Mouse (Mus musculus) C2C12 (cell line): ENCODE results near the gene Mmel1. TPM values are rescaled to one million over a fixed set of nuclear protein-coding genes. Genes with fewer than 3 reads are reported as not detected.

Source experiments
- H3K27me3 ChIP-seq: one replicate; pipeline ENCODE4 v1.6.1; 2011; ENCODE audit not compliant: control insufficient read depth, insufficient read depth, insufficient read length
- H3K36me3 ChIP-seq: one replicate; pipeline ENCODE4 v1.6.1; 2011; ENCODE audit not compliant: control insufficient read depth, insufficient read depth
- H3K4me3 ChIP-seq: one replicate; pipeline ENCODE4 v1.5.1; 2011; ENCODE audit warnings: mild to moderate bottlenecking, control low read depth; ENCODE audit not compliant: poor library complexity, insufficient read depth, severe bottlenecking
- H3K79me2 ChIP-seq: one replicate; pipeline ENCODE4 v1.6.1; 2011; ENCODE audit not compliant: control insufficient read depth, insufficient read depth
- H3K79me3 ChIP-seq: one replicate; pipeline ENCODE4 v1.6.1; 2011; ENCODE audit warnings: low read depth, control low read depth
- H3ac ChIP-seq: one replicate; pipeline ENCODE3; 2011; ENCODE audit warnings: low read depth; ENCODE audit not compliant: control insufficient read depth, insufficient read length
- CTCF ChIP-seq: IDR thresholded peaks from one replicate; pipeline ENCODE4 v1.5.1; 2011; ENCODE audit not compliant: control insufficient read depth, insufficient read depth, insufficient read length
- MYOG ChIP-seq: IDR thresholded peaks from one replicate; pipeline ENCODE4 v1.6.1; 2011; ENCODE audit not compliant: control insufficient read depth, insufficient read length; ENCODE audit errors: extremely low read depth
- polyA plus RNA-seq: library from polyadenylated mRNA; unstranded; fragments of >200 nt; fragmentation: generic; extraction: Trizol; gene quantifications from one replicate; pipeline ENCODE4 v1.2.1, GENCODE M21; 2012; ENCODE audit warnings: missing spikeins

The Mmel1 gene
- polyA plus RNA-seq, 1 experiment: 0.04 TPM

DNA sequence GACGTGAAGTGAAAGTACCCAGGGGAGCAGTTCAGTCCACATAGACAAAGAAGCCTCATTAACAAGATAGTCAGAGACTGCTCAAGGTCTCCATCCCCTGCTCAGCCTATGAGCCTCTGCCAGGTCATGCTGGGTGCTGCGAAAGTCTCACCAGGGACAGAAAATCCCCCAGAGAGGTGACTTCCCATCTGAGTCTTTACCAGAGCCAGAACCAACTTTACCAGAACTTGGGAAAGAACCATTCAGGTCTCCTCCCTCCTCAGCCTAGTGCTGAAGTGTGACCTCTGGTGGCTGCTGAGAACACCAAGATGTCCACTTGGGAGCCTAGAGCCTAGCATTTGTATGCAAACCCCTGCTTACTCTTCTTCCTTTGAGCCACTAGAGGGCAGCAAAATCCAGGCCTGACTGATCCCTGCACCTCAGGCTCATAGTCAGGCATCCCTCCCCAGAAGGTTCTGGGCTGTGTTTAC is 74.8 kb downstream of the Mmel1 start:
- no peaks in the 10 kb centered on the region for H3K79me3 ChIP-seq
- TF ChIP-seq CTCF: peak; percentile 88
- TF ChIP-seq MYOG: no peak
- no peak overlapping the region for H3ac ChIP-seq
- no peaks in the 10 kb centered on the region for H3K36me3 ChIP-seq
- H3K27me3 ChIP-seq: peaks cover 13% of the 10 kb centered on the region
- H3K79me2 ChIP-seq: no peaks in the 10 kb centered on the region
- no peak overlapping the region for H3K4me3 ChIP-seq

Other genes with a start within 250 kb of the Mmel1 start
- not detected for gene Prdm16, start 232.7 kb upstream of the Mmel1 start, polyA plus RNA-seq
- not detected for gene Actrt2, start 201.7 kb upstream of the Mmel1 start, polyA plus RNA-seq
- not detected for gene Ttc34, start 32.1 kb upstream of the Mmel1 start, polyA plus RNA-seq
- gene Fam213b, start 29.6 kb downstream of the Mmel1 start, polyA plus RNA-seq: 1.9 TPM
- 0.02 TPM for gene Tnfrsf14, start 59.0 kb downstream of the Mmel1 start, polyA plus RNA-seq
- gene Hes5, start 91.3 kb downstream of the Mmel1 start, polyA plus RNA-seq: not detected
- gene Pank4, start 94.5 kb downstream of the Mmel1 start, polyA plus RNA-seq: 22.2 TPM
- 0.11 TPM for gene Plch2, start 187.2 kb downstream of the Mmel1 start, polyA plus RNA-seq
- 11.2 TPM for gene Pex10, start 197.4 kb downstream of the Mmel1 start, polyA plus RNA-seq
- gene Rer1, start 216.8 kb downstream of the Mmel1 start, polyA plus RNA-seq: 125 TPM
- gene Morn1, start 217.0 kb downstream of the Mmel1 start, polyA plus RNA-seq: 1.2 TPM